Comparison of ENCODE assay signal across 8 mouse cellular contexts in the genomic region with DNA sequence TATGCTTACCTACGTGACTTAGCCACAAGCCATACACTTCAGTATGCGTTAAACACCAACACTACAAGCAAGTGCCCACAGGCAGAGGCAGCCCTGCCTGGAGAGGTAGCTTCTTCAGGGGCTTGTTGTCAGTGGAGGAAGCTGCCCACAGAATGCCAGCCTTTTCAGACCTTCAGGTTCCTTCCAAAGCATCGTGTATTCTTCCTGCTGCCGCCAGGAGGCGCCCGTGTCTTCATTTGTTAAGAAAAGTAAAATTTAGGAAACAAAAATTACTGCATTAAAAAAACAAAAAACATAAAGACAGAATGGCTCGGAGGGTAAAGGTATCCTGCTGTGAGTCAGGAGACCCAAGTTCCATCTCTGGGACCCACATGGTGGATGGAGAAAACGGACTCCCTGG. TPM values are rescaled to one million over a fixed set of nuclear protein-coding genes. Genes with fewer than 3 reads are reported as not detected.
DNase-seq lines count a peak whose midpoint lies in the region; ATAC-seq and TF ChIP-seq lines count a peak whose summit lies in the region.

No protein-coding gene starts in this region.

- H3K27ac ChIP-seq in kidney, adult 2 months (ENCODE audit: insufficient read depth, low read depth, low read length): no peak overlapping the region
- no peak overlapping the region for H3K27ac ChIP-seq in hindbrain, postnatal 0 days

- H3K9ac ChIP-seq in hindbrain, postnatal 0 days (replicated peaks; ENCODE audit: low read length): no peak overlapping the region

- H3K4me3 ChIP-seq in kidney, adult 2 months (ENCODE audit: insufficient read depth, low read depth, low read length): no peak overlapping the region
- H3K4me3 ChIP-seq in hindbrain, postnatal 0 days (ENCODE audit: low read length): no peak overlapping the region

- H3K9me3 ChIP-seq in hindbrain, postnatal 0 days (ENCODE audit: low read length): no peaks in the 10 kb centered on the region

- WGBS in kidney, adult 2 months: 24% methylated on average over 8 of the region's 8 CpGs
- WGBS in hindbrain, postnatal 0 days: 21% methylated on average over 8 of the region's 8 CpGs

- DNase-seq in kidney, adult 2 months: peak; percentile 37
- DNase-seq in kidney, adult 11 months: no peak
- DNase-seq in B cell, adult 2 months: peak; percentile 69 to 71
- DNase-seq in MN1 (ENCODE audit: low spot score): peak; percentile 82
- peak; percentile 81 for DNase-seq in cerebellum, adult 8-10 months
- DNase-seq in hindbrain, postnatal 0 days (ENCODE audit: low spot score): peak; percentile 90
- peak; percentile 76 for DNase-seq in mesoderm, embryonic 11.5 days (ENCODE audit: low read depth, low spot score)

- no peak for ATAC-seq in hindbrain, postnatal 0 days
- ATAC-seq in activated CD4-positive, CD25-positive, alpha-beta regulatory T cell, adult 4 months: no peak

- H3K36me3 ChIP-seq in kidney, adult 2 months (ENCODE audit: control insufficient read depth, insufficient read depth, low read length): no peaks in the 10 kb centered on the region
- H3K36me3 ChIP-seq in hindbrain, postnatal 0 days (ENCODE audit: insufficient read depth, low read length): no peaks in the 10 kb centered on the region

- no peaks in the 10 kb centered on the region for H3K27me3 ChIP-seq in kidney, adult 2 months (replicated peaks; ENCODE audit: control insufficient read depth, insufficient read depth, low read length)
- no peaks in the 10 kb centered on the region for H3K27me3 ChIP-seq in hindbrain, postnatal 0 days (ENCODE audit: insufficient read depth, low read length)

- no peaks in the 10 kb centered on the region for H3K4me1 ChIP-seq in kidney, adult 2 months (ENCODE audit: control insufficient read depth, insufficient read depth, low read length)
- H3K4me1 ChIP-seq in hindbrain, postnatal 0 days (ENCODE audit: insufficient read depth, low read length): no peaks in the 10 kb centered on the region

- TF ChIP-seq CTCF in kidney, adult 2 months (conservative IDR thresholded peaks at IDR 0.05; ENCODE audit: insufficient read depth, insufficient read length, low read depth, low read length): peak; percentile 73
- TF ChIP-seq CTCF in hindbrain, postnatal 0 days (IDR thresholded peaks at IDR 0.05; ENCODE audit: low read depth): peak; percentile 83

- no peak for TF ChIP-seq POLR2A in kidney, adult 2 months (IDR thresholded peaks at IDR 0.05; ENCODE audit: low read depth, low read length)

- H3K4me2 ChIP-seq in hindbrain, postnatal 0 days (ENCODE audit: low read depth, low read length): no peak overlapping the region

RNA-seq across cellular contexts. Expression of a gene that starts 21.5 kb away (rescaled TPM):
- polyA plus RNA-seq in kidney, adult 2 months (2012; rRNA removed): 24.7 and 32.7 TPM in 2 replicates
- 6.0 and 7.5 TPM in 2 replicates for total RNA-seq in hindbrain, postnatal 0 days (2014; rRNA removed)
- 12.4 and 12.9 TPM in 2 replicates for polyA plus RNA-seq in hindbrain, postnatal 0 days (2015; fragmentation: Nextera tagmentation; extraction: Ambion mirVana)
- polyA plus RNA-seq in activated CD4-positive, CD25-positive, alpha-beta regulatory T cell, adult 4 months (2017; shearing (Covaris generic)): 10 to 100 TPM; 32.2 to 45.4 TPM

RNA-seq across cellular contexts. Expression of a gene that starts 34.6 kb away (rescaled TPM):
- 39.3 and 48.6 TPM in 2 replicates for polyA plus RNA-seq in kidney, adult 2 months (2012; rRNA removed)
- total RNA-seq in hindbrain, postnatal 0 days (2014; rRNA removed): 46.1 and 71.6 TPM in 2 replicates
- 41.6 and 44.7 TPM in 2 replicates for polyA plus RNA-seq in hindbrain, postnatal 0 days (2015; fragmentation: Nextera tagmentation; extraction: Ambion mirVana)
- polyA plus RNA-seq in activated CD4-positive, CD25-positive, alpha-beta regulatory T cell, adult 4 months (2017; shearing (Covaris generic)): 10 to 100 TPM; 38.1 to 39.4 TPM

RNA-seq across cellular contexts. Expression of a gene that starts 42.2 kb away (rescaled TPM):
- polyA plus RNA-seq in kidney, adult 2 months (2012; rRNA removed): 216 and 246 TPM in 2 replicates
- 69.4 and 79.5 TPM in 2 replicates for total RNA-seq in hindbrain, postnatal 0 days (2014; rRNA removed)
- 318 and 325 TPM in 2 replicates for polyA plus RNA-seq in hindbrain, postnatal 0 days (2015; fragmentation: Nextera tagmentation; extraction: Ambion mirVana)
- polyA plus RNA-seq in activated CD4-positive, CD25-positive, alpha-beta regulatory T cell, adult 4 months (2017; shearing (Covaris generic)): 100 to 1,000 TPM; 382 to 385 TPM

RNA-seq across cellular contexts. Expression of a gene that starts 54.8 kb away (rescaled TPM):
- polyA plus RNA-seq in kidney, adult 2 months (2012; rRNA removed): 9.2 and 10.0 TPM in 2 replicates
- 44.1 and 50.6 TPM in 2 replicates for total RNA-seq in hindbrain, postnatal 0 days (2014; rRNA removed)
- polyA plus RNA-seq in hindbrain, postnatal 0 days (2015; fragmentation: Nextera tagmentation; extraction: Ambion mirVana): 11.0 and 11.3 TPM in 2 replicates
- 1 to 10 TPM; 3.1 to 5.5 TPM for polyA plus RNA-seq in activated CD4-positive, CD25-positive, alpha-beta regulatory T cell, adult 4 months (2017; shearing (Covaris generic))
